Mouse (Mus musculus): ENCODE measurements around the gene Crip2.

The Crip2 gene

DNA sequence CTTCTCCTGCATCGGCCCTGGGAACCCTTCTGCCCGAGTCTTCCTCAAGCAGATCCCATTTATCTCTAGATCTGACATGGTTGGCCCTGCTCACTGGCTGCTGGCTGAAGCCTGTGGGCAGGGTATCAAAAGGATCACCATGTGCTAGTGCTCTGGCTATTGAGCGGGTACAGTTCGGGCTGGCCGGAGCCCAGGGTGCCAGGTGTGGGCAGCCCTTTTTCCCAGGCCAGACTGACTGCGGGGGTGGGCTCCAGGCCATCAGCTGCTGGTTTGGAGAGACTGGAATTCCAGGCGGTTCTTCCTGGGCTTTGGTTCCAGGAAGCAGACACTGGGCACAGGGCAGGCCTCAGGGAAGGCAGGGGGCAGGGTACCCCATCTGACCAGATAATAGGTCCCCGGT lies 7.4 kb downstream of the Crip2 start:
- DNase-seq (ENCODE audit: low spot score) = no peak

DNA sequence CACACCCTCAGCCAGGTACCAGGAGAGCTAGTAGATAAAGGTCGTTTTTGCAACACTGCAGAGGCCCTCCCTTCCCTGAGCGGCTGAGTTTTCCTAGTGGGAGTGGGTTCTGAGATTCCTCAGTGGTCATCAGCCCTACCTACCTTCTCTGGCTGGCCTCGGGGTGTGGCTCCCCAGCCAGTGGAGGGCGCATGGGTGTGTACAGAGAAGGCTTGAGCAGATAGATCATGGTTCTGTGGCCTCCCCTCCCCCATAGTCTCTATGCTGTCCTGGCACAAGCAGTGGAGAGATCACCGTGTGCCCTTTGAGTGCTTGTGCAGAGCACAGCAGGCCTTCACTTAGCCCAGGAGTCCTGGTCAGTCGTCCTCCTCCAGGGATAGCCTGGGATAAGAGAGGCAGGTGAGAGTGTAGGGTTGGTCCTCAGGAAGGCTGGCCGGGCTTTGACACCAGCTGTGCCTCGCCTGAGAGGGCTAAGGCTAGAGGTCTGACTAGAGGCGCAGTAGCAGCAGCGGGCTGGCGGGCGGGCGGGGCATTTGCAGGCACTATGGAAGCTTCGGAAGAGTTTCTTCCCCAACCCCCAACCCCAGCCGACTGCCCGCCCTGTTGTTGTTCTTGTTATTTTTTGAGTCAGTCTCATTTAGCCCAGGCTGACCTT lies 8.5 kb downstream of the Crip2 start:
- no peak for DNase-seq (ENCODE audit: low spot score)

GRCm38 (mm10) chr12:113149341-113149740 lies 9.3 kb downstream of the Crip2 start:
- no peak for DNase-seq (ENCODE audit: low spot score)

- DNase-seq (ENCODE audit: low spot score) = no peak
Measured at GRCm38 (mm10) chr12:113149896-113150295, 9.9 kb downstream of the Crip2 start.

GRCm38 (mm10) chr12:113150591-113150990 lies 10.6 kb downstream of the Crip2 start:
- DNase-seq (ENCODE audit: low spot score) = no peak

DNA sequence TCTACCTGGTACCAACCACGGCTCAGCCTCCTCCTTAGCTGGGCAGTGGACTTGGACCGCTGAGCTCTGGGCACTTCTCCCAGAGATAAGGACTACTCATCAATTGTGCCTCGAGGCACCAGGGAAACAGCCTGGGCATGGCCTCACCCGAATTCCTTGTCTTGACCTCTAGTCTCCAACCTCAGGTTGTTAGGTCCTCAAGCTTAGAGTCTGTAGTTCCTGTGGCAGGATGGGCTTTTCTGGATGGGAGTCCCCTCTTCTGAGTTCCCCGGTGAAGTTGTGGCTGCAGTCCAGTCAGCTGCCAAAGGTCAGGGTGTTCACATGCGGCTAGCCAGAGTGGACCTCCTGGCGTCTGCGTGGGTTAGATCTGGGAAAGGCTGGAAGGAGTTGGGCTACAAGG lies 11.0 kb downstream of the Crip2 start:
- DNase-seq (ENCODE audit: low spot score) = no peak

DNA sequence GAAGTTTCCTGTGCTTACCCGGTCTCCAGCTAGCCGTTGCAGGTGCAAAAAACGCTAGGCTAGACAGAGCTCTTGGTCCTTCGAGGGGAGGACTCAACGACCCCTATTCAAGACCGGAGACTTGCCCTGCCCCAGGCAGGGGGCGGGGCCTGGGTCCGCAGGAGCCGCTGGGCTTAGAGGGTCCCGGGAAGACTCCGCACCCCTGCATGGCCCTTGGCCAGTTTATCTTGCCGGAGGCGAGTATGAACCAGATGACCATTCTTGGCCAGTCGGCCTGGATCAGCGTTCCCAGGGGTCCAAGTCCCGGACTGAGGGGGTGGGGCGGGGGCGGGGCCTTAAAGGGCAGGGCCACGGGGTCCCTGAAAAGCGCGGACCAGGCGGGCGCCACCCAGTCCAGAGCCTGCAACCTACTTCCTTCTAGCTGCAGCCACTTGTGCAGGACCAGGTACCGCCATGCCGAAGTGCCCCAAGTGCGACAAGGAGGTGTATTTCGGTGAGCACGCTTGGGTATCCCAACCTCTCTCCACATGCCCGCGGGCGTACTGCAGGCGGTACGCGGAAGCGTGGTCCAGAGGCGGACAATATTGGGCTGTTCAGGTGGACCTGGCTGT lies 11.7 kb downstream of the Crip2 start:
- no peak for DNase-seq (ENCODE audit: low spot score)

GRCm38 (mm10) chr12:113152272-113152661 lies 12.2 kb downstream of the Crip2 start:
- no peak for DNase-seq (ENCODE audit: low spot score)

- DNase-seq (ENCODE audit: low spot score) = no peak
Measured at GRCm38 (mm10) chr12:113152991-113153525, 13.0 kb downstream of the Crip2 start.

DNA sequence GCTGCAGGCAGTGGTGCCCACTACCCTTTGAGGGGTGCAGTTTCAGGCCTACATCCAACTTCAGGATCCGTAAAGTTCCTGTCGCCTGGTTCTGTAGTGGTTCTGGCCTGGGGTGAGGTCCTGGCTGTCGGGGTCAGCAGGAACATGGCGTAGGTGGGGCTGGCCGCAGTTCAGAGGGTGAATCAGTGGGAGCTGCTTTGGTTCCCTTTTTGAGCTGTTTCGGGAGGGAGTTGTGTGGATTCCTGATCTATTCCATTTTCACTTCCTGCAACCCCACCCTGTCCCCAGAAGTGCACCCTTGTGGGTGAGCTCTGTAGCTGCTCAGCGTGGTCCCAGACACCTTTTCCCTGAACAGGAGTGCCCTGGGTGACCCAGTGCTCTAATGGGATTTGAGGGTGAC lies 13.9 kb downstream of the Crip2 start:
- no peak for DNase-seq (ENCODE audit: low spot score)

DNA sequence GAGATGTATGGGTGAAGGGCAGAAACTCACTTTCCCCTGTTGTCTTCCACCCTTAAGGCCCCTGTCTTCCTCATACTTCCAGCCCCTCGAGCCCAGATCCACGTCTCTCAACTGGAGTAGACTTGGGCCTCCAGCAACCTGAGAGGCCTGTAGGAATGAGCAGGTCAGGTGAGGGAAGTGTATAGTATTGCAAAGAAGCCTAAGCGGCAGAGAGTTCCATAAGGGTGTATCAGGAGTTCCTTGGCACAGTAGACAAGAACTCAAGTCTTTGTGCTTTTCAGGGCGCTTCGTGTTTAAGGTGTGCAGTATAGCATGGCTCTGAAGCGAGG lies 14.7 kb downstream of the Crip2 start:
- DNase-seq (ENCODE audit: low spot score) = no peak

DNA sequence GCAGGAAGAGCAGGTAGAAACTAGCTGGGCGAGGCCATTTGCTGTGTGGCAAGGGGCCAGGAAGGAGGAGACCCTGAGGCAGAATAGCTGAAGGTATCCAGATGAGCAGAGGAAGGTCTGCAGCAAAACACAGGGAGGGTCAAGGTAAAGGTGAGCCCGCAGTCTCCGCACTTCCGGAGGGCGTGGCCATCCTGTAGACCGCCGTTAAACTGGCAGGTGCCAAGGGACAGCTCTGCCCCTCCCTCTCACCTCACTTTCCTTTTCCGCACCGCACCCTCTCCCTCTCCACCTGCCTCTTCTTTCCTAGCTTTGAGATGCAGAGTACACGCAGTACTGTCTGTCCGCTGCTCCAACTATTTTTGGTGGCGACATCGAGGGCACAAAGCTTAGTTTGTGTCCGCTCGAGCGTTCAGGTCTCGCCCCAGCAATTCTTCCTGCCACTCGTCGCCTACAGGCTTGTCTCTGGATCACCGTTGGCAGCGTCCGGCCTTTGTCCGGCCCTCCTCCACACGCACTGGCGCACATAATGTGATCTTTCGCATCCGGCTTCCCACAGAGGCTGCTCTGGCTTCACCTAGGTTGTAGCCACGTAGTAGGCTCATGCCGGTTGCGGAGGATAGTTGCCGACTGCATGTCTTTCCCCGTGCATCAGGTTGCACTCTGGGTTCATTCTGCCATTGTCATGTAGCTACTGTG lies 15.2 kb downstream of the Crip2 start:
- no peak for DNase-seq (ENCODE audit: low spot score)

DNA sequence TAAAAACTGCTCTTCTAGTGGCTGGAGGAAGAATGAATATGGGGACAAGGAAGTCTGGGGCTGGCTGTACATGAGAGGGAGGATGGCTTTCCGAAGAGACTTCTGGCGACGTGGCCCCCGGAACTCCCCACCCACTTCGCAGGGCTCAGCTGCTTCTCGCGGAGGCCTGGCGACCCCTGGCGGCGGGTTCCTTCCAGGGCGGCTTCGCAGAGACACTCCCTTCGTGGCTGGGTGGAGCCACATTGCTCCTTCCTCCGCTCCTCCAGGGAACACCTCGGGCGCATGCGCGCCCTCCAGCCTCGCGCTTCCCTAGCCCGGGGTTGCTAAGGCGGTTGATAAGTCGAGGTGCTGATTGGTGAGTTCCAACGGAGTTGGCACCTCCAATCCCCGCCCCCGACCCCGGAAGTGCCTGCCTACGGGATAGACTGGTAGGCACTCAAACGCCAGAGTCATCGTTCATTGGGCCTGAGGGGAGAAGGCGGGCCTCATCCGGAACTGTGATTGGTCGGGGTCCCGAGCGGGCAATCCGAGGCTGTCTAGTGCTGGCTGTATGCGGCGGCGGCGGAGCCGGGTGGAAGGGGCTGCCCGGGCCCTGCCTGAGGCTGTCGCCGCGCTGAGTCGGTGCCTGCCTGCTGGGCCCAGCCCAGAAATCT lies 16.0 kb downstream of the Crip2 start, which contains the start of gene Tedc1:
Tedc1 (plus strand) TSS at position 535 of the 653 bp plus-strand sequence.
- DNase-seq (ENCODE audit: low spot score) = peak; percentile 99

DNA sequence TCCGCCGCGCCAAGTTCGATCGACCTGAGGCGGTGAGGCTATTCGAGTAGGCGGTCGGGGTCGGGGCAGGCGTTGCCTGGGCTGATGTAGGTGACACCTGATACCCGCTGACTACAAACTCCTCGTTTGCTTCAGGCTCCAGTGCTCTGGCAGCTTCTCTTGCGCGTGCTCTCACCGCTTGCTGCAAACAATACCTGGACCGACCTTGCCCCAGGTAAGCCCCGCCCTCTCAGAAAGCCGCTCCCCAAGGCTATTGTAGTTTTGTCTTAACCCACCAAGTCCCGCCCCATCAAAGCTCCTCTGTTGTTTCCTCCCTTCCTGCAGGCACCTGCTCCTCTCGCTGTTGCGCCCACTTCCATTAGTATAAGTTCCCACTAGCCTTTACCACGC lies 16.5 kb downstream of the Crip2 start:
- DNase-seq (ENCODE audit: low spot score) = no peak

DNA sequence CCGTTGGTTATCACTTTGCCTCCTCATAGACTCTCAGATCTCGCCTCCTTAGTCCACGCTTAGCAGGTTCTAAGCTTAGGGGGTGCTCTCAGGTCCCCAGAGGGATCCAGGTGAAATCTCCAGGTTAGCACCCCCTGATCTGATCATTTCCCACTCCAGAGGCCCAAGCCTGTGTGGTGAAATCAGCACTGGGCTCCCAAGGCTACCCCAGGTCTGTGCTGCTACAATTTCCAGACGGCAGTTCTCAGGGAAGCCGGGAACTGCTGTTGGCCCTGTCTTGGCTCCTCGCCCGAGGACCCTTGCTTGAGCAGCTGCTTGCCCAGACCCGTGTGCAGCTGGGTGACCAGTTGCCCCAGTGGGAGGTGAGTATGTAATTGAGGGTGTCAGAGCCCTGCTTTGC lies 17.0 kb downstream of the Crip2 start:
- no peak for DNase-seq (ENCODE audit: low spot score)

- no peak for DNase-seq (ENCODE audit: low spot score)
Measured at GRCm38 (mm10) chr12:113157521-113157920, 17.5 kb downstream of the Crip2 start.

- no peak for DNase-seq (ENCODE audit: low spot score)
Measured at GRCm38 (mm10) chr12:113157971-113158370, 17.9 kb downstream of the Crip2 start.

GRCm38 (mm10) chr12:113163561-113164006 lies 23.5 kb downstream of the Crip2 start:
- DNase-seq (ENCODE audit: low spot score) = no peak

GRCm38 (mm10) chr12:113168031-113168536 lies 28.0 kb downstream of the Crip2 start:
- DNase-seq (ENCODE audit: low spot score) = no peak

GRCm38 (mm10) chr12:113176960-113177725 lies 37.1 kb downstream of the Crip2 start:
- no peak for DNase-seq (ENCODE audit: low spot score)

GRCm38 (mm10) chr12:113181020-113181419 lies 41.0 kb downstream of the Crip2 start:
- no peak for DNase-seq (ENCODE audit: low spot score)

- no peak for DNase-seq (ENCODE audit: low spot score)
Measured at GRCm38 (mm10) chr12:113184945-113185344, 44.9 kb downstream of the Crip2 start.
